Mouse (Mus musculus): ENCODE results near the gene Chrna1.

DNA sequence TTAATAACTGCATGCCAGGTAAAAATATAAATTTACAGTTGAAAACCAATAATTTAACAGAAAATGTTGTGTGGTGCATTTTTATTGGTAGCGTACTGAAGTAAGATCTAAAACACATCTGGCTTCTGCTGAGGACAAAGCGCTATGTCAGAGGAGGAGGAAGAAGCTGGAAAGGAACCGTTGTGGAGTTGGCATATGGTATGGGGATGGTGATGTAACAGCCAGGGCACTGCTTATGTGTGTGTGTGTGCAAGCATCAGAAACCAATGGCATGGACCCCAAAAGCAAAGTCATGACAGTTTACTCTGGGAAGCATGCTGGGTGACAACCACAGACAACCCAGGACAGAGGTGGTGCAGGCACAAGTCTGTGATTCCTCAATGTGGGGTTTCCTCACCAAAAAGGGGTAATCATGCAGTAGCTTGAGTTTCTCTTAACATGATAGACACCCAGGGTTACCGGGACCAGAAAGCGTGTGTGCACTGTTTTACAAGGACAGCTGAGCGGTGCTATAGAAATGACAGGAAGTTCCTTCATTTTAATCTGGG, 32.3 kb upstream of the Chrna1 start:
- TF ChIP-seq CTCF (IDR thresholded peaks at IDR 0.05; ENCODE audit: low read depth, low read length) (no peak), POLR2A (IDR thresholded peaks at IDR 0.05; ENCODE audit: borderline replicate concordance, low read depth, low read length) (no peak)
